Mouse (Mus musculus) erythroid progenitor cell, adult 5-6 weeks (primary cell): ENCODE data around the gene Grm8. TPM values are rescaled to one million over a fixed set of nuclear protein-coding genes. Genes with fewer than 3 reads are reported as not detected.

Experiments
- ATAC-seq: replicated peaks from 2 replicates; pipeline ENCODE4 v1.8.0; 2016; ENCODE audit warnings: moderate number of reproducible peaks, mild to moderate bottlenecking, moderate TSS enrichment, inconsistent platforms; ENCODE audit not compliant: poor library complexity, low FRiP score, severe bottlenecking
- total RNA-seq, 2 experiments: library from RNA; stranded (forward) in 1 of 2; stranded (reverse) in 1 of 2; fragments of 150-400 nt in 1 of 2; fragments of 186-747, 209-891 nt in 1 of 2; gene quantifications; 2 replicates each; pipeline versions ENCODE4 v1.2.3 to v1.2.4; 2015 to 2017; ENCODE audit warnings: low replicate concordance in 2 of 2

The Grm8 gene
- total RNA-seq, 2 experiments from 2014 or later = not detected

DNA sequence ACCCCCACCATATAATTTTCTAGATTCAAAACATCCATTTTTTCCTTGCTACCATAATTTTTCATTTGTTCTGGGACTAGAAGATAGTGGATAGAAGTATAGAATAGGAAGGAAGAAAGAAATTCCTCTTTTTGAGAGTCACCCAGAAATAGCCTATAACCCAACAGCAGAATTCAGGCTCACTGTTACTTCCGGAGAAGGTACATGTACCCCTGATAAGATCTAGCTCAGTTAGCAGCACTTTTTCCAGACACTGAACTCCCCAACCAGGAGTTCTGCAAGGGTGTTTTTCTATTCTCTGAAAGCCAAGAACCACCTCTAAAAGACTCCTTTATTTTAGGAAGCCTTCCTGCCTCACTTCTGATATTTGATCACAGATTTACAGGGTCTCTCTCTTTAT, 816.4 kb downstream of the Grm8 start:
- ATAC-seq = no peak

DNA sequence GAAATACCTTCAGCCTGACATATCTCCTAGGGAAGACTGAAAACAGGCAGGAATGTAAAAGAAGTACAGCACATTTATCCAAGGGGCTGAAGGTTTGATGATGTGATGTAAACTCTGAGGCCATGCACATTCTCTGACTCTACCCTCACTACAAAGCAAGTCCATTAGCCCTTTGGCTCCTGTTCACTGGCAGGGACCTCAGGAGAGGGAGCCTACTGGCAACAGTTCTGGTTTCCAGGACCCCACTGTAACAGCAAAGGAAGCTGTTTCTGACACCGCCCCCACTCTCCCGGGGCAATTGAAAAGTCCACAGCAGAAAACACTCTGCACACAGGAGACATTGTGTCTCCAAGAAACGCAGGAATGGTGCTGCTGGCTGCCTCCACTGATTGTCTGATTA, 817.6 kb downstream of the Grm8 start:
- no peak for ATAC-seq

DNA sequence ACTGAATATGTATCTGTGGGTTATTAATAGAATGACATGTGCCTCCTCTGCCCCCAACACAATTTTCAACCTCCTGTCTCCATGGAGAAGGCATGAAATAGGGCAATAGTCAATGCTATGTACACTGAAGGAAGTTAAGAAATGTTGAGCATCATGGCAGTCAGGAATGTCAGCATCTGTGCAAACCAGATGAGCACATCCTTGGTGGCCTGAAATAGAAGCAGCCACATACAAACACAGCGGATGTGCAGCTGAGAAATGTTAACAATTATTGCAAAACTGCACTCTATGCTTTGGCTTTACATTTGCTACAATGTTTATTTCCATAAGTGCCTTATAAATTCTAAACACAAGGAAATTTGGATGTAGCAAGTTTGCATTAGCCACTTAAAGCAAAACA, 819.0 kb downstream of the Grm8 start:
- ATAC-seq = no peak

DNA sequence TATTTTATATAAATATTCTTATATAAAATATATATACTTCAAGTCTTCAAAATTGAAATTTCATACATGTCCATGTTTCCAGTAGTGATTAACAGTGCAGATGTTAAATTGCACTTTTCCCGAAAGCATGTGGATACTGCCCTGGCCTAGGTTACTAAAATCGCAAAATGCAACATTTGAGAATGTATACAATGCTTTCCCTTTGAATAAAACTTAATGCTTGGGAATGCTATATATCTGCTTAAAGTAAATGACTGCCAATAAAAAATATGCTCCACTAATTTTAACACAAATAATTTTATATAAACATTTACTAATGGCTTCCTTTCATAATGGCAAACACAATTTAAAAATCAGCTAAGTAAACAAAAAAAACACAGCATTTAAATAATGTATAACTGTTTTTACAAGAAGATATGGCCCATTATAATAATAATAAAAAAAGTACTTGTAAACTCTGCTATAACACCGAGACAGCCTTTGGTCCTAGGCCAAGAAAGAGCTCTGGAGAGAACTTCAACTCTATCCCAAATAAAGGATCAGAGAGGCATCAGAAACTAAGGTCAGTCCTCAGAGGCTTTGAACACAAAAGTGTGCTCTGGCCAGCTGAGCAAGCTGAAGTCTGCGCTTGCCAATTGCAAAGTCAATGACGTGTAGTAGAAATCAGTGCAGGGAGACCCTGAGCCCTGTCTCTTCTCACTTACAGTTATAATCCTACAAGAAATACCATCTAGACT, 820.5 kb downstream of the Grm8 start:
- ATAC-seq = no peak

DNA sequence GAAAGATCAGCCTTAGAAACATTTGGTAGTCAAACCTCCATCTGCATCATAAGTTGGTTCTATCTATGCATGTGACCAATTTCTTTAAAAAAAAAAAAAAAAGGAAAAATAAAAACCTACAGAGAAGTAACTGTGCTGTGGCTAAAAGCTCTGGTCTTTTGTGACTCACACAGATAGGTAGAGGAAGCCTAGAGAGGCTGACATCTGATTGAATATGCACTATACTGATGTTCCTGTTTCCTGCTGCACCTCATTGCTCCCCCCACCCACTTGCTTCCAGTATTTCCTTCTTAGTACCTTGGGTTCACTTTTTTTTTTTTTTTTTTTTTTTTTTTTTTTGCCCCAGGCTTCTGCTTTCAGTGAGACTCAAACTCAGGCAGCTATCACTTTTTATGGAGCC, 824.6 kb downstream of the Grm8 start:
- no peak for ATAC-seq

DNA sequence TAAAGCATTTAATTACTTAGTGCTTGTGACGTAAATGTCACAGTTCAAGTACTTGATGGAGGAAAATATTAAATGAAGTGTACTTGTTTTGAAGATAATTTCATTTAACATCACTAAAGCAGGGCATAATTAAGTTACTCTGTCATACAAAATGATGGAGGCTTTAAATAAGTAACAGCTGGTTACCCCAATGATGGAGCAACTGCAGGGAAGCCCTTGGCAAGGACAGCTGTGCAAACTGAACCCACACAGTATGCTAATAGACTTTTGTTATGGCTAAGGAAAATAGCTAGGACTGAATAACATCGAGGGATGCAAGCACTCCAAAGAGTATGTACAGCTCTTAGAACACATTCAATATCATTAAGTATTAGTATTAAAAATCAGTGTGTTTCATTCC, 829.6 kb downstream of the Grm8 start:
- no peak for ATAC-seq

DNA sequence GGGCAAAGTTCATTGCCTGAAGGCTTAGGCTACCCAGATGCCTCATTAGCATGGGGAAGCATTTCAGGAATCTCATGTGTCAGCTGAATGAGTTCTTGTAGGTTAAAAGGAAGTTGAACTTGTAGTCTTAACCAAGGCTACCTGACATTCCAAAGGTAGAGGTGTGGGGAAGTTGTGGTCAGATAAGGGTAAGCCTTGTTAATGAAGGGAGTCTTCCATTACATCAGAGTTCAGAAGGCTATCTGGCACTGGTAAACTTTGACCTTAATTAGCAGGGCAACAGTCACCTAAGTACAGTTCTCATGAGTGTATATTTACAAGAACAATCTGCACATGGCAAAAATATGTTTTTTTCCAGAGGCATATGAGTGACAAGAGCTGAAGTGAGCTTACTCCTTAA, 870.0 kb downstream of the Grm8 start:
- no peak for ATAC-seq

DNA sequence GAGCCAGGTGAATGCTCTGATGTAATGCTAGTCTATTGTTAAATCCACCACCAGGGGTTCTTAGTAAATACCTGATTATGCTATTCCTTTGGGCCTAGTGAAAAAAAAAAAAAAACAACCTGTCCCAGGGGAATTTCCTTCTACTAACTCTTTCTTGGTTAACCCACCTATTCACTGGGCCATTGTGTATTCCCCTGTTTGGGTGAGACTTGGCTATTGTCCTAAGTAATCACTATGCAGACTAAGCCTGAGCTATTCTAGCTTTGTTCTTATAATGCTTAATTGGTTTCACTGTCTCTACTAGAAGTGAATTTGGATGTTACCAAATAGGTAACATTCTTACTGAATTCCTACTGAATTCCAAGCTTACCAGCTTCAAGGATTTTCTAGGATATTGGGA, 872.4 kb downstream of the Grm8 start:
- no peak for ATAC-seq

DNA sequence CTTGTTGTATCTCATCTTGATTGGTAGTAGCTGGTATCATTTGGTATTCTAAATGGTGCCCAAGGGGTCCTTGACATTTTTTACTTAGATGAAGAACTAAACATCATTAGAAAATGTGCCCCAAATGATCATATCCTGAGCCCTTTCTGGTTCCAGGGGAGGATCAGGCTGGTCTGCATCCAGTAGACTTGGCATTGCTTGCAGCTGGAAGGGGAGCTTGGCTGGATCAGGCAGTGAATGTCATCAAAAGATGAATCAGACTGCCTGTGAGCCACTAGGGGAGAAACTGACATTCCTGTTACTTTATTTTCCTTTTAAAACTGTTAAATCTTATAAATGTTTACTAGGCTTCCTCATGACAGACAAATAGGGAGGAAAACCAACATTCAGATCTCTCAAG, 894.6 kb downstream of the Grm8 start:
- no peak for ATAC-seq

DNA sequence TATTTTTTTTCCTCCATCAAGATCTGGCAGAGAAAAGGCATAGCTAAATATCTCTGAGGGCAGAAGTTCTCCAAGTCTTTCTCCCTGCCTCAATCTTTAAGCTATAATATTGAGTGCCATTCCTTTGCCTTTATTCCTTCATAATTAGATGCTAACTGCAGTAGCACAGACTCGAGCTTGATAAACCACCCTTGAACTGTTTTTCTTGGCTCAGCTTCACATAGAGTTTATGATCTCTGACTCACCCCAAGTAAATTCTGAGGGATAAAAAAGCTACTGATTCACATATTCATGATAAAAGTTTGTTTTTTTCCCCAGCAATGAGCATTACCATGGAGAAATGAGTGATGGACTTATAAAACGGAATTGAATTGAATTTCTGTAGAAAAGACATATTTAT, 895.0 kb downstream of the Grm8 start:
- ATAC-seq = no peak
